Mouse (Mus musculus): Measurements from ENCODE around the gene Ptprg. TPM values are rescaled to one million over a fixed set of nuclear protein-coding genes. Genes with fewer than 3 reads are reported as not detected.

Ptprg gene
- polyA plus RNA-seq, 1 experiment: 12.1 TPM

- H3K27me3 ChIP-seq (ENCODE audit: control insufficient read depth, insufficient read depth, low read length): no peaks in the 10 kb centered on the region
- no peak overlapping the region for H3K27ac ChIP-seq (ENCODE audit: control insufficient read depth, insufficient read depth, low read depth, low read length)
- no peaks in the 10 kb centered on the region for H3K4me1 ChIP-seq (ENCODE audit: control insufficient read depth, insufficient read depth, low read length)
- no peaks in the 10 kb centered on the region for H3K36me3 ChIP-seq (ENCODE audit: control insufficient read depth, insufficient read depth, low read length)
- H3K4me3 ChIP-seq (ENCODE audit: control insufficient read depth, low read depth, low read length): no peak overlapping the region
- TF ChIP-seq POLR2A (IDR thresholded peaks at IDR 0.05; ENCODE audit: control insufficient read depth, low read depth, low read length) (no peak), CTCF (IDR thresholded peaks at IDR 0.05; ENCODE audit: control insufficient read depth, insufficient read depth, insufficient replicate concordance, low read depth, low read length) (no peak)
Observed at GRCm38 (mm10) chr14:11690066-11690465, 136.7 kb downstream of the Ptprg start.

GRCm38 (mm10) chr14:11691531-11691930, 138.2 kb downstream of the Ptprg start:
- Histone ChIP-seq H3K36me3 (ENCODE audit: control insufficient read depth, insufficient read depth, low read length) (no peaks in the 10 kb centered on the region), H3K27me3 (ENCODE audit: control insufficient read depth, insufficient read depth, low read length) (no peaks in the 10 kb centered on the region), H3K4me3 (ENCODE audit: control insufficient read depth, low read depth, low read length) (no peak overlapping the region), H3K4me1 (ENCODE audit: control insufficient read depth, insufficient read depth, low read length) (no peaks in the 10 kb centered on the region), H3K27ac (ENCODE audit: control insufficient read depth, insufficient read depth, low read depth, low read length) (no peak overlapping the region)
- TF ChIP-seq CTCF (IDR thresholded peaks at IDR 0.05; ENCODE audit: control insufficient read depth, insufficient read depth, insufficient replicate concordance, low read depth, low read length) (no peak), POLR2A (IDR thresholded peaks at IDR 0.05; ENCODE audit: control insufficient read depth, low read depth, low read length) (no peak)

- no peaks in the 10 kb centered on the region for H3K36me3 ChIP-seq (ENCODE audit: control insufficient read depth, insufficient read depth, low read length)
- TF ChIP-seq POLR2A (IDR thresholded peaks at IDR 0.05; ENCODE audit: control insufficient read depth, low read depth, low read length): no peak
- TF ChIP-seq CTCF (IDR thresholded peaks at IDR 0.05; ENCODE audit: control insufficient read depth, insufficient read depth, insufficient replicate concordance, low read depth, low read length): no peak
- H3K4me1 ChIP-seq (ENCODE audit: control insufficient read depth, insufficient read depth, low read length): peaks cover 2% of the 10 kb centered on the region; the same call in 1 of the 2 replicates
Observed at GRCm38 (mm10) chr14:11698880-11699279, 145.5 kb downstream of the Ptprg start.

GRCm38 (mm10) chr14:11699654-11700053, 146.3 kb downstream of the Ptprg start:
- Histone ChIP-seq H3K27ac (ENCODE audit: control insufficient read depth, insufficient read depth, low read depth, low read length) (no peak overlapping the region), H3K4me1 (ENCODE audit: control insufficient read depth, insufficient read depth, low read length) (peaks cover 2% of the 10 kb centered on the region; the same call in 1 of the 2 replicates)

More at GRCm38 (mm10) chr14:11698880-11699279, 145.5 kb downstream of the Ptprg start:
- no peaks in the 10 kb centered on the region for H3K27me3 ChIP-seq (ENCODE audit: control insufficient read depth, insufficient read depth, low read length)
- no peak overlapping the region for H3K4me3 ChIP-seq (ENCODE audit: control insufficient read depth, low read depth, low read length)
- H3K27ac ChIP-seq (ENCODE audit: control insufficient read depth, insufficient read depth, low read depth, low read length): no peak overlapping the region

GRCm38 (mm10) chr14:11701516-11702249, 148.4 kb downstream of the Ptprg start:
- TF ChIP-seq CTCF (IDR thresholded peaks at IDR 0.05; ENCODE audit: control insufficient read depth, insufficient read depth, insufficient replicate concordance, low read depth, low read length) (no peak), POLR2A (IDR thresholded peaks at IDR 0.05; ENCODE audit: control insufficient read depth, low read depth, low read length) (no peak)
- Histone ChIP-seq H3K4me1 (ENCODE audit: control insufficient read depth, insufficient read depth, low read length) (peaks cover 2% of the 10 kb centered on the region; the same call in 1 of the 2 replicates), H3K36me3 (ENCODE audit: control insufficient read depth, insufficient read depth, low read length) (no peaks in the 10 kb centered on the region), H3K27ac (ENCODE audit: control insufficient read depth, insufficient read depth, low read depth, low read length) (no peak overlapping the region), H3K27me3 (ENCODE audit: control insufficient read depth, insufficient read depth, low read length) (no peaks in the 10 kb centered on the region), H3K4me3 (ENCODE audit: control insufficient read depth, low read depth, low read length) (no peak overlapping the region)

More at GRCm38 (mm10) chr14:11699654-11700053, 146.3 kb downstream of the Ptprg start:
- no peaks in the 10 kb centered on the region for H3K27me3 ChIP-seq (ENCODE audit: control insufficient read depth, insufficient read depth, low read length)
- TF ChIP-seq POLR2A (IDR thresholded peaks at IDR 0.05; ENCODE audit: control insufficient read depth, low read depth, low read length): no peak
- TF ChIP-seq CTCF (IDR thresholded peaks at IDR 0.05; ENCODE audit: control insufficient read depth, insufficient read depth, insufficient replicate concordance, low read depth, low read length): no peak
- H3K4me3 ChIP-seq (ENCODE audit: control insufficient read depth, low read depth, low read length): no peak overlapping the region
- H3K36me3 ChIP-seq (ENCODE audit: control insufficient read depth, insufficient read depth, low read length): no peaks in the 10 kb centered on the region

- Histone ChIP-seq H3K27me3 (ENCODE audit: control insufficient read depth, insufficient read depth, low read length) (no peaks in the 10 kb centered on the region), H3K27ac (ENCODE audit: control insufficient read depth, insufficient read depth, low read depth, low read length) (peak overlapping the region; percentile 16; the same call in 1 of the 2 replicates), H3K4me3 (ENCODE audit: control insufficient read depth, low read depth, low read length) (no peak overlapping the region), H3K4me1 (ENCODE audit: control insufficient read depth, insufficient read depth, low read length) (peaks cover 2% of the 10 kb centered on the region; the same call in 1 of the 2 replicates), H3K36me3 (ENCODE audit: control insufficient read depth, insufficient read depth, low read length) (no peaks in the 10 kb centered on the region)
- TF ChIP-seq POLR2A (IDR thresholded peaks at IDR 0.05; ENCODE audit: control insufficient read depth, low read depth, low read length): no peak
Observed at GRCm38 (mm10) chr14:11702770-11703477, 149.6 kb downstream of the Ptprg start.

- peaks cover 2% of the 10 kb centered on the region; the same call in 1 of the 2 replicates for H3K4me1 ChIP-seq (ENCODE audit: control insufficient read depth, insufficient read depth, low read length)
Observed at GRCm38 (mm10) chr14:11704871-11705270, 151.5 kb downstream of the Ptprg start.

More at GRCm38 (mm10) chr14:11704871-11705270, 151.5 kb downstream of the Ptprg start:
- TF ChIP-seq POLR2A (IDR thresholded peaks at IDR 0.05; ENCODE audit: control insufficient read depth, low read depth, low read length): no peak
- no peak for TF ChIP-seq CTCF (IDR thresholded peaks at IDR 0.05; ENCODE audit: control insufficient read depth, insufficient read depth, insufficient replicate concordance, low read depth, low read length)
- no peaks in the 10 kb centered on the region for H3K27me3 ChIP-seq (ENCODE audit: control insufficient read depth, insufficient read depth, low read length)
- no peak overlapping the region for H3K27ac ChIP-seq (ENCODE audit: control insufficient read depth, insufficient read depth, low read depth, low read length)
- no peaks in the 10 kb centered on the region for H3K36me3 ChIP-seq (ENCODE audit: control insufficient read depth, insufficient read depth, low read length)
- no peak overlapping the region for H3K4me3 ChIP-seq (ENCODE audit: control insufficient read depth, low read depth, low read length)
